13 mouse cellular contexts compared by ENCODE assay signal in the genomic region with DNA sequence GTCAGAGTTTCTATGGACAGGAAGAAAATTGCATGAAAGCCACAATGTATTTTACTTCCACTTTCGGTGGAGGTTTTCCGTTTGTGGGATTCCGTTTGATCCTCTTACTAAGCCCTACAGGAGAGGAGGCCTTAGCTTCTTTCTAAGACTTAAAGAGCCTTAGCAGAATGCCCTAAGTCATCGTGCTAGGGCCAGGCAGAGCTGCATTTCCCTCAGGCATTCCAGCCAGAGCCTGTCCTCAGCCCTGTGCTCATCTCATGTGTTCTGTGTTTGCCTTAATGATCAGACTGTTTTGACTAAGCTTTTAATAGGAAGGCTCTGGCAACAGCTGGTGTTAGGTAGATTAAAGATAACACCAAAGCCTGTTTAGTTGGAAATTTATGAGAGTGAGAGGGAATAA.
DNase-seq lines count a peak whose midpoint lies in the region; ATAC-seq lines count a peak whose summit lies in the region.
"Had no signal": no experiment of that assay in that cellular context is flagged by ENCODE, and none has a peak within 500 bp of the region (broad histone marks: within the 10 kb centered on the region; RNA-seq: fewer than 3 reads in every experiment).

No protein-coding gene starts in this region.

- 42% methylated on average over 4 of the region's 4 CpGs for WGBS in hindbrain, embryonic 15.5 days
- 9% methylated on average over 4 of the region's 4 CpGs for WGBS in midbrain, embryonic 15.5 days

- H3K9ac ChIP-seq in hindbrain, embryonic 15.5 days = no peak overlapping the region
- no peak overlapping the region; the same call in 1 of the 2 replicates for H3K9ac ChIP-seq in midbrain, embryonic 15.5 days
- H3K9ac ChIP-seq: heart, embryonic 12.5 days had no signal

- ATAC-seq in hindbrain, embryonic 15.5 days (ENCODE audit: low FRiP score, low read depth) = no peak
- peak; percentile 31; the same call in 1 of the 2 replicates for ATAC-seq in midbrain, embryonic 15.5 days (replicated peaks)
- ATAC-seq in activated CD4-positive, CD25-positive, alpha-beta regulatory T cell, adult 4 months = no peak

- H3K9me3 ChIP-seq in hindbrain, embryonic 15.5 days = no peaks in the 10 kb centered on the region
- no peaks in the 10 kb centered on the region for H3K9me3 ChIP-seq in midbrain, embryonic 15.5 days
- H3K9me3 ChIP-seq: heart, embryonic 12.5 days had no signal

- no peak overlapping the region for H3K27ac ChIP-seq in hindbrain, embryonic 15.5 days (replicated peaks)
- H3K27ac ChIP-seq in midbrain, embryonic 15.5 days = peak overlapping the region; percentile 86

- no peak overlapping the region for H3K4me3 ChIP-seq in hindbrain, embryonic 15.5 days
- 0 out of 2 replicates have a peak overlapping the region, but pooled peaks have one; percentile 28 for H3K4me3 ChIP-seq in midbrain, embryonic 15.5 days
- H3K4me3 ChIP-seq: heart, embryonic 12.5 days had no signal

- peak; percentile 34 for DNase-seq in embryo, embryonic 10.5 days (ENCODE audit: low spot score)
- DNase-seq in embryo, embryonic 9.5 days (ENCODE audit: extremely low spot score) = no peak
- peak; percentile 36 for DNase-seq in Muller cell, postnatal 12 days (ENCODE audit: inconsistent ontology term)
- no peak for DNase-seq in ovary, adult 18-20 months (ENCODE audit: low spot score)
- no peak for DNase-seq in lung, postnatal 4 days
- DNase-seq: gastrocnemius, postnatal 14 days; kidney, adult 9 months; spleen, adult 18-20 months had no signal

- peak overlapping the region; percentile 53; the same call in 1 of the 2 replicates for H3K4me2 ChIP-seq in hindbrain, embryonic 15.5 days
- peak overlapping the region; percentile 48 for H3K4me2 ChIP-seq in midbrain, embryonic 15.5 days
- H3K4me2 ChIP-seq: heart, embryonic 12.5 days had no signal

- peaks cover 42% of the 10 kb centered on the region for H3K4me1 ChIP-seq in hindbrain, embryonic 15.5 days (replicated peaks)
- peaks cover 44% of the 10 kb centered on the region for H3K4me1 ChIP-seq in midbrain, embryonic 15.5 days
- H3K4me1 ChIP-seq: heart, embryonic 12.5 days had no signal

- H3K27me3 ChIP-seq in hindbrain, embryonic 15.5 days = no peaks in the 10 kb centered on the region
- no peaks in the 10 kb centered on the region for H3K27me3 ChIP-seq in midbrain, embryonic 15.5 days (replicated peaks)
- H3K27me3 ChIP-seq: heart, embryonic 12.5 days had no signal

- H3K36me3 ChIP-seq in hindbrain, embryonic 15.5 days = peaks cover 6% of the 10 kb centered on the region; the same call in 1 of the 2 replicates
- no peaks in the 10 kb centered on the region for H3K36me3 ChIP-seq in midbrain, embryonic 15.5 days (replicated peaks)
- H3K36me3 ChIP-seq: G1E; heart, embryonic 12.5 days had no signal

Comparison
In these comparisons a context has a peak if more than half of its experiments do, and no peak if none do; other contexts are left out.
1. DNase-seq: peak in embryo, embryonic 10.5 days (single experiment) and Muller cell, postnatal 12 days (single experiment); none in embryo, embryonic 9.5 days (single experiment), ovary, adult 18-20 months (single experiment) and lung, postnatal 4 days (0 of 2).